Mouse (Mus musculus) forebrain, embryonic 11.5 days (tissue): ENCODE data around the gene Ide. TPM values are rescaled to one million over a fixed set of nuclear protein-coding genes. Genes with fewer than 3 reads are reported as not detected.
A peak's percentile ranks its signal among the peaks of the same experiment; 100 is the strongest.

Experiments
- ATAC-seq: fragments of 200-750 bp; cut with Nextera tagmentation; replicated peaks from 2 replicates; pipeline ENCODE4 v1.8.0; 2017; ENCODE audit warnings: moderate TSS enrichment; ENCODE audit not compliant: low FRiP score
- DNase-seq: peaks from one replicate; pipeline ENCODE4 v3.0.0-alpha.2; 2017; ENCODE audit warnings: low spot score
- H3K27ac ChIP-seq: fragments of 300-500 bp; sonication (generic); 2 replicates; pipeline ENCODE4 v1.5.1; 2014; ENCODE audit warnings: low read depth, low read length
- H3K27me3 ChIP-seq: fragments of 300-500 bp; sonication (generic); 2 replicates; pipeline ENCODE4 v1.6.1; 2014; ENCODE audit warnings: mild to moderate bottlenecking, low read length, mixed read lengths; ENCODE audit not compliant: control insufficient read depth, insufficient read depth
- H3K36me3 ChIP-seq: fragments of 300-500 bp; sonication (generic); 2 replicates; pipeline ENCODE4 v1.6.1; 2014; ENCODE audit warnings: mild to moderate bottlenecking, low read length, moderate library complexity, mixed read lengths; ENCODE audit not compliant: control insufficient read depth, insufficient read depth
- H3K4me1 ChIP-seq: fragments of 300-500 bp; sonication (generic); replicated peaks from 2 replicates; pipeline ENCODE4 v1.6.1; 2014; ENCODE audit warnings: low read length, mixed read lengths; ENCODE audit not compliant: control insufficient read depth, insufficient read depth
- H3K4me2 ChIP-seq: fragments of 300-500 bp; sonication (generic); 2 replicates; pipeline ENCODE4 v1.6.1; 2014; ENCODE audit warnings: low read depth, mild to moderate bottlenecking, low read length, moderate library complexity, mixed read lengths; ENCODE audit not compliant: severe bottlenecking
- H3K4me3 ChIP-seq: fragments of 300-500 bp; sonication (generic); 2 replicates; pipeline ENCODE4 v1.5.1; 2014; ENCODE audit warnings: low read depth, low read length
- H3K9ac ChIP-seq: fragments of 300-500 bp; sonication (generic); 2 replicates; pipeline ENCODE4 v1.6.1; 2014; ENCODE audit warnings: low read length
- H3K9me3 ChIP-seq: fragments of 300-500 bp; sonication (generic); 2 replicates; pipeline ENCODE4 v1.6.1; 2016; ENCODE audit warnings: low read length, mixed read lengths; ENCODE audit not compliant: control insufficient read depth
- WGBS: fragments of 180-500 bp; shearing (Covaris S2); extraction: QIAGEN DNeasy Blood & Tissue Kit; methylation state at CpG from one replicate; pipeline ENCODE4 v1.1.7; 2014; 5-methylcytosine and 5-hydroxymethylcytosine counted together
- polyA plus RNA-seq: library from polyadenylated mRNA; unstranded; fragments of >200 nt; fragmentation: Nextera tagmentation; extraction: Ambion mirVana; gene quantifications from 2 replicates; pipeline ENCODE4 v1.2.1, GENCODE M21; 2014

Ide gene
- 64.7 and 71.6 TPM in 2 replicates for polyA plus RNA-seq

DNA sequence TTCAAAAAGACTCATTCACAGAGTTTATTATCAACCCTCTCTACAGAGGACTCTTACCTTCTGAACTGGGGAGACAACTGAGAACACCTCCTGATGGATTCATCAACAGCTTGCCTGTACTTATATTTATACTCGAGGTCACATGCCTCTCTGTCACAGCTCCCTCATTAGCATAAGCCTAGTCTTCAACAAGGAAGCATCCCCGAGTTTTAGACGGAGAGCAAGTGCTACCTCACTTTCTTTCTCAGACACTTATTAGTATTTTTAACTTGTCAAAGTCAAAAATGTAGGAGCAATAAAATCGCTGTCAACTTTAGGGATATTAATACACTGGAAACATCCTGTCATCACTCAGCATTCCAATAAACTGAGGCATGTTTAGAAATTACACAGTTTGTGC, at the start of gene Ide:
TSS of gene Ide (minus strand) at position 101 of the 400 bp plus-strand sequence.
- Histone ChIP-seq H3K27ac (no peak within 1 kb of the TSS), H3K9me3 (no peaks in the 10 kb centered on the region), H3K36me3 (no peaks in the 10 kb centered on the region), H3K27me3 (no peaks in the 10 kb centered on the region), H3K4me1 (no peaks in the 10 kb centered on the region), H3K9ac (no peak within 1 kb of the TSS), H3K4me2 (no peak within 1 kb of the TSS), H3K4me3 (no peak within 1 kb of the TSS)
- DNase-seq (no peak), ATAC-seq (no peak)
- WGBS: 73% methylated on average over 4 of the region's 4 CpGs

DNA sequence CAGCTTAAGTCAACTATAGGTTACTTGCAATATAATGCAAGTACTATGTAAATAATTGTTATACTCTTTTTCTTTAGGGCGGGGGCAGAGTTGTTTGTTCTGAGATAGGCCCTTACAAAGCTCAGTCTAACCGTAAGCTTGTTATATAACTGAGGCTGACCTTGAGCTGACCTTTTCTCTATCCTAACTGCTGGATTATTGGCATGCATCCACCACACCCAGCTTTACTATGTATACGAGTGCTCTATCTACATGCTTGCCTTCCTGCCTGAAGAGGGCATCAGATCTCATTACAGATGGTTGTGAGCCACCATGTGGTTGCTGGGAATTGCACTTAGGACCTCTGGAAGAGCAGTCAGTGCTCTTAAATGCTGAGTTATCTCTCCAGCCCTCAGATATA, 48.5 kb upstream of the Ide start:
- Histone ChIP-seq H3K4me3 (no peak overlapping the region), H3K4me2 (no peak overlapping the region), H3K27ac (no peak overlapping the region), H3K36me3 (peaks cover 7% of the 10 kb centered on the region), H3K9me3 (no peaks in the 10 kb centered on the region), H3K9ac (no peak overlapping the region), H3K4me1 (no peaks in the 10 kb centered on the region), H3K27me3 (no peaks in the 10 kb centered on the region)
- ATAC-seq: no peak
- 85% methylated on average over 3 of the region's 3 CpGs for WGBS
- no peak for DNase-seq

DNA sequence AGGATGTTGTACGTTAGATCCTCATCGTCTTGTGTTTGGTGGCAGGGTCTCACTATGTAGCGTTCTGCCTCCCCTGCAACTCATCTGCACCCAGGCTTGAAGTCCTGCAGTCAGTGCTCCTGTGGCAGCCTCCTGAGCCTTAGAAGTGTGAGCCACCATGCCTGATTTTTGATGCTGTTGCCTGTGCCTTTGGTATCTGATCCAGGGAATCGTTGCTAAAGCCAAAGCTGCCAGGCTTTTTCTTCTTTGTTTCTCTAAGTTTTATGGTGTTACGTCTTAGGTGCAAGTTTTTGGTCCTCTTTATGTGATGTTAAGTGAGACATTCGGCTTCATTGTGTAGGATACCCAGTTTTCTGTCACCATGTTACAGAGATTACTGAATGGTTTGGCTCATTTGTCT, 41.2 kb upstream of the Ide start:
- no peaks in the 10 kb centered on the region for H3K9me3 ChIP-seq
- WGBS: 84% methylated on average over 6 of the region's 6 CpGs
- H3K4me2 ChIP-seq: no peak overlapping the region
- no peak overlapping the region for H3K27ac ChIP-seq
- ATAC-seq: no peak
- DNase-seq: no peak
- no peak overlapping the region for H3K4me3 ChIP-seq
- no peak overlapping the region for H3K9ac ChIP-seq
- no peaks in the 10 kb centered on the region for H3K27me3 ChIP-seq
- no peaks in the 10 kb centered on the region; the same call in 1 of the 2 replicates for H3K36me3 ChIP-seq
- H3K4me1 ChIP-seq: peaks cover 4% of the 10 kb centered on the region; the same call in 1 of the 2 replicates

DNA sequence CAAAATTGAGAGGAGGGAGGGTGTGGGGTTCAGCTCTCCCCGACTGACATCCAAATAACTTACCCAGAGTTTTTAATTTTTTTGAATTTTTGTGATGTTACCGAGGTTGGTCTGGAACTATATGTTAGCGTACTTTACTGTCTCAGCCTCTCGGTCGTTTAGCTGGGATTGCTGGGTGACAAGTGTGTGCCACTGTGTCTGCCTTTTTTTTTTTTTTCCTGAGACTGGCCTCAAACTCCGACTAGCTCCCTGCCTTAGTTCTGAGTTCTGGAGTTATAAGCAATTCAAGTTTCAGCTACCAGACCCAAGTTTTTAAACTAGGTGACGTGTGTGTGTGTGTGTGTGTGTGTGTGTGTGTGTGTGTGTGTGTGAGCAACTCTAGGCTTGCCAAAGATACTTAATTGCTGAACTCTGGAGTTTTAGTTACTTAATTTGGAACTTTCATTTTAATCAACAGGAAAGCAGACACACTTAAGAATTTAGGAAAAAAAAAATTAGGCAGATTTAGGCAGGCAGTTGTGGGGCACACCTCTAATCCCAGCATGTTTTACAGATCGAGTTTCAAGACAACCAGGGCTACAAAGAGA, 39.8 kb upstream of the Ide start:
- peak overlapping the region; percentile 66 for H3K4me2 ChIP-seq
- 30% methylated on average over 8 of the region's 8 CpGs for WGBS
- no peak for ATAC-seq

DNA sequence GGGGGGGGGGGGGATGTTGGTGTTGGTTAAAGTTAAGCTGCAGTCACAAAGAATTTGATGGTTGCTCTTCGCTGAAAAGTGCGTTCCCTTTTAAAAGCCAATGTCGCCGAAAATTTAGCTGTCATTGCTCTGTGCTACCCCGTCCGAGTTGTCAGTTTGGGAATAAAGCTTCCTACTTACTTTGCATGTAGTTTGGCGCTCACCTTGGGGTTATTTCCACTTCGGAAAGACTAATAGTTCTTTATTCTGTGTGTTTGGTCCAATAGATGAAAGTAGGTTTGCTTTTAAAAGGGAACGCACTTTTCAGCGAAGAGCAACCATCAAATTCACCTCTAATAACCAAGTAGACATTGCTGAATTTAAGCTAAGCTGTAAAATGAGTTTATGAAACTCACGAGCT, 39.2 kb upstream of the Ide start:
- 5% methylated on average over 11 of the region's 11 CpGs for WGBS
- DNase-seq: no peak

More for the DNA sequence above, 39.8 kb upstream of the Ide start:
- no peak for DNase-seq
- Histone ChIP-seq H3K9ac (peak overlapping the region; percentile 86), H3K36me3 (no peaks in the 10 kb centered on the region), H3K9me3 (no peaks in the 10 kb centered on the region), H3K27me3 (no peaks in the 10 kb centered on the region), H3K27ac (no peak overlapping the region), H3K4me1 (peaks cover 4% of the 10 kb centered on the region; the same call in 1 of the 2 replicates), H3K4me3 (peak overlapping the region; percentile 85)

DNA sequence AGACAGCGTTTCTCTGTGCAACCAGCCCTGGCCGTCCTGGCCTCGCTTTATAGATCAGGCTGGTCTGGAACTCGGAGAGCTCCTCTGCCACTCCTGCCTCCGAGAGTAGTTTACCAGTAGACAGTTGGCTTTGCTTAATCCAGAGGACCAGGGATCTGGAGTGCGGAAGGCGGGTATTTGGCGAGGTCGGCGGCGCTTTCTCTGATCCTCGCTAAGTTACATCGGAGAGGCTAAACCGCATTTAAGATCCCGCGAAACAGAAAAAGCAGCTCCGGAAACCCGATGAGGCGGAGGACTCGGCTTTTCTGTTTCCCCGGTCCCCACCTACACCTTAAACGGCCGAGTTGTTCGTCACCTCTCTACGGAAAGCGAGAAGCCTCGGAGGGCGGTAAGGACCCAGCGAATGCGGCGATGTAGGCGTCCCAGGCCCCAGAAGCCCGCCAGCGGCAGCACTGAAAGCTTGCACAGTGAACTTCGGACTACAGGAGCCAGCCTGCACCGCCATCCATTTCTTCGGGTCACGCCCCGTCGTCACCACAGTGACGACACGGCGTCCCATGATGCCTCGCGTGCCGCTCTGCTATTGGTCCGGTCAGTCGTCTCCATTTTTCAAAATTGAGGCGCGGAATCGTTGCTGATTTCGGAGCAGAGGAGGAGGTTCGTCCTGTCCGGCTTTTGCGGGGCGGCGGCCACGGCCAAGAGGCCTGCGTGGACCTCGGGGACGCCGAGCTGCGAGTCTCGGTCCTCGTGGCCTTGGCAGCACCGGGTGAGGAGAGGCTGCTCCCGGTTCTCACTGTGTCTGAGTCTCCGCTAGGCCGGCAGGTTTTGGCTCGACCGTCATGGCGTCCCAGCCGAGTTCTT, 38.3 kb upstream of the Ide start, which contains the start of gene Kif11:
TSS of gene Kif11 (plus strand) at position 649 of the 861 bp plus-strand sequence.
- WGBS: under 1% methylated on average over 73 of the region's 73 CpGs
- DNase-seq: peak; percentile 96

More for the DNA sequence above, 39.2 kb upstream of the Ide start:
- Histone ChIP-seq H3K4me1 (peaks cover 4% of the 10 kb centered on the region; the same call in 1 of the 2 replicates), H3K9ac (peak overlapping the region; percentile 86), H3K4me3 (peak overlapping the region; percentile 85), H3K4me2 (peak overlapping the region; percentile 66), H3K9me3 (no peaks in the 10 kb centered on the region), H3K36me3 (no peaks in the 10 kb centered on the region), H3K27me3 (no peaks in the 10 kb centered on the region), H3K27ac (no peak overlapping the region)
- no peak for ATAC-seq

DNA sequence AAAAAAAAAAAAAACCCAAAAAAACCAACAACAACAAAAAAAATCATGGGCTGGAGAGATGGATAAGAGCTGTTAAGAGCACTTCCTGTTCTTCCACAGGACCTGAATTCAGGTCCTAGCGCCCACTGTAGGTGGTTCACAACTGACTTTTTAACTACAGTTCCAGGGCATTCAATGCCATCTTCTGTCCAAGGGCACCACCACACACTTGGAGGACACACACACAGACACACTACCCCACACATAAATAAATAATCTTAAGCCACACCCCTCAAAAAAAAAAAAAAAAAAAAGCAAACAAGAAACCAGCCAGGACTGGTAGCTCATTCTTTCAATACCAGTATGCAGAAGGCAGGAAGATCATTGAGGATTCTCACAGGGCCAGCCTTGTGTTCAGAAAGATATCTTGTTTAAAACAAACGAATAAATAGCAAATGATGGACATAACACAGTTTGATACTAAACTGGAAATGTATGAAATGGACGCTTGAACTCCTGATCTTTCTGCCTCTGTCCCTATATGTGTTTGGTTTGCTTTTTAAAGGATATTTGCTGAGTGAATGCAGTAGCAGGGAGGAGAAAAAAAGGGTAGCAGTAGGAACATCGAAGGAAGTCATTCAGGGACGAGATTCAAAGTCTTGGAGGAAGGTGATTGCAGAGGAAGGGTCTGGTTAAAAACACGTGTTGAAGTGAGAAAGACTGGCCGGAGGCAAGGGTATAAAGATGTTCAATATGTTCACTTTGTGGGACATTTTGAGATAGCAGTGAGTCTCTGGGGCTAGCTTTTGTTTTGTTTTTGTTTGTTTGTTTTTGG, 37.5 kb upstream of the Ide start:
- Histone ChIP-seq H3K4me2 (peak overlapping the region; percentile 66), H3K27ac (peak overlapping the region; percentile 95), H3K36me3 (no peaks in the 10 kb centered on the region), H3K4me3 (peak overlapping the region; percentile 85), H3K9me3 (no peaks in the 10 kb centered on the region), H3K27me3 (no peaks in the 10 kb centered on the region), H3K9ac (peak overlapping the region; percentile 86), H3K4me1 (peaks cover 2% of the 10 kb centered on the region; the same call in 1 of the 2 replicates)
- DNase-seq (no peak), ATAC-seq (no peak)
- whole genome bisulfite sequencing: 17% methylated on average over 7 of the region's 7 CpGs

More for the DNA sequence above, 38.3 kb upstream of the Ide start, which contains the start of gene Kif11:
- H3K4me1 ChIP-seq: peaks cover 4% of the 10 kb centered on the region; the same call in 1 of the 2 replicates
- peak within 1 kb of the TSS; percentile 95 for H3K27ac ChIP-seq
- peak within 1 kb of the TSS; percentile 66 for H3K4me2 ChIP-seq
- no peaks in the 10 kb centered on the region for H3K9me3 ChIP-seq
- peak within 1 kb of the TSS; percentile 85 for H3K4me3 ChIP-seq
- peak within 1 kb of the TSS; percentile 86 for H3K9ac ChIP-seq
- H3K27me3 ChIP-seq: no peaks in the 10 kb centered on the region
- ATAC-seq: peak; percentile 99
- no peaks in the 10 kb centered on the region for H3K36me3 ChIP-seq

DNA sequence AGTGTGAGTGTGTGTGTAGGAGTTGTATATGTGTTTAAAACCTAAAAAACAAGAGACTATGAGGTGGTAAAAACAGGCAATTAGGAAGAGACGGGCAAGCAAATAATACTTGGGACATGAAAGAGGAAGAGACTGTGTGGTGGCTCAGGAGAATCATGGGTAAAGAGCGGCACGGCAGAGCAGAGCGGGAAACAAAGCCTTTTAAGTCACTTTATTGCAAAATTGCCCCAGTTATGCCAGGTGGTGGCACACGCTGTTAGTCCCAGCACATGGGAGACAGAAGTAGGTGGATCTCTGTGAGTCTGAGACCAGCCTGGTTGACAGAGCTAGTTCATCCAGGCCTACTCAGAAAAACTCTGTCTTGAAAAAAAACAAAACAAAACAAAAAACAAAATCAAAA, 32.7 kb upstream of the Ide start:
- WGBS: 89% methylated on average over 5 of the region's 5 CpGs
- Histone ChIP-seq H3K9ac (no peak overlapping the region), H3K27ac (no peak overlapping the region), H3K9me3 (no peaks in the 10 kb centered on the region), H3K27me3 (no peaks in the 10 kb centered on the region), H3K4me3 (no peak overlapping the region), H3K4me2 (no peak overlapping the region), H3K4me1 (no peaks in the 10 kb centered on the region), H3K36me3 (no peaks in the 10 kb centered on the region)
- ATAC-seq: no peak
- DNase-seq: no peak
